Mouse (Mus musculus) liver, postnatal 0 days (tissue): ENCODE data around the gene Nat8f4. TPM values are rescaled to one million over a fixed set of nuclear protein-coding genes. Genes with fewer than 3 reads are reported as not detected.
"Not testable (repeated sequence)": the region's sequence is repeated elsewhere in the genome, so short reads cannot be mapped to it uniquely, and the experiment has no call there.

Experiments
- ATAC-seq: fragments of 200-750 bp; cut with Nextera tagmentation; 2 replicates; pipeline ENCODE4 v1.8.0; 2017; ENCODE audit warnings: mild to moderate bottlenecking, moderate library complexity
- DNase-seq: peaks from one replicate; pipeline ENCODE4 v3.0.0-alpha.2; 2016
- H3K27ac ChIP-seq: fragments of 300-500 bp; sonication (generic); 2 replicates; pipeline ENCODE4 v1.5.1; 2014; ENCODE audit warnings: antibody characterized with exemption, moderate library complexity, mild to moderate bottlenecking, low read depth
- H3K27me3 ChIP-seq: fragments of 300-500 bp; sonication (generic); 2 replicates; pipeline ENCODE4 v1.6.1; 2014; ENCODE audit warnings: low read length, control low read depth, mixed read lengths; ENCODE audit not compliant: insufficient read depth
- H3K36me3 ChIP-seq: fragments of 300-500 bp; sonication (generic); replicated peaks from 2 replicates; pipeline ENCODE4 v1.6.1; 2014; ENCODE audit warnings: mild to moderate bottlenecking, control low read depth, low read length, moderate library complexity, mixed read lengths; ENCODE audit not compliant: insufficient read depth
- H3K4me1 ChIP-seq: fragments of 300-500 bp; sonication (generic); 2 replicates; pipeline ENCODE4 v1.6.1; 2014; ENCODE audit warnings: antibody characterized with exemption, mild to moderate bottlenecking, control low read depth; ENCODE audit not compliant: insufficient read depth
- H3K4me2 ChIP-seq: fragments of 300-500 bp; sonication (generic); 2 replicates; pipeline ENCODE4 v1.6.1; 2014; ENCODE audit warnings: low read depth, mild to moderate bottlenecking, low read length, moderate library complexity, mixed read lengths
- H3K4me3 ChIP-seq: fragments of 300-500 bp; sonication (generic); 2 replicates; pipeline ENCODE4 v1.5.1; 2014; ENCODE audit warnings: low read depth, low read length
- H3K9ac ChIP-seq: fragments of 300-500 bp; sonication (generic); replicated peaks from 2 replicates; pipeline ENCODE4 v1.6.1; 2014; ENCODE audit warnings: mild to moderate bottlenecking, moderate library complexity
- H3K9me3 ChIP-seq: fragments of 300-500 bp; sonication (generic); 2 replicates; pipeline ENCODE4 v1.6.1; 2016; ENCODE audit warnings: mild to moderate bottlenecking, control low read depth, low read length, mixed read lengths
- CTCF ChIP-seq: sonication (generic); IDR thresholded peaks from 2 replicates; pipeline ENCODE4 v1.5.1; 2016; ENCODE audit warnings: antibody characterized with exemption, low read depth
- EP300 ChIP-seq: IDR thresholded peaks from 2 replicates; pipeline ENCODE4 v1.6.1; 2016; ENCODE audit warnings: antibody characterized with exemption, low read depth, mild to moderate bottlenecking
- WGBS: fragments of 180-500 bp; shearing (Covaris S2); extraction: QIAGEN DNeasy Blood & Tissue Kit; methylation state at CpG from one replicate; pipeline ENCODE4 v1.1.7; 2014; ENCODE audit not compliant: insufficient replicate concordance; 5-methylcytosine and 5-hydroxymethylcytosine counted together
- polyA plus RNA-seq: library from polyadenylated mRNA; unstranded; fragments of >200 nt; fragmentation: Nextera tagmentation; extraction: Ambion mirVana; gene quantifications from 2 replicates; pipeline ENCODE4 v1.2.1, GENCODE M21; 2015

Nat8f4 gene
- polyA plus RNA-seq, 1 experiment from 2014 or later: 2.5 TPM

DNA sequence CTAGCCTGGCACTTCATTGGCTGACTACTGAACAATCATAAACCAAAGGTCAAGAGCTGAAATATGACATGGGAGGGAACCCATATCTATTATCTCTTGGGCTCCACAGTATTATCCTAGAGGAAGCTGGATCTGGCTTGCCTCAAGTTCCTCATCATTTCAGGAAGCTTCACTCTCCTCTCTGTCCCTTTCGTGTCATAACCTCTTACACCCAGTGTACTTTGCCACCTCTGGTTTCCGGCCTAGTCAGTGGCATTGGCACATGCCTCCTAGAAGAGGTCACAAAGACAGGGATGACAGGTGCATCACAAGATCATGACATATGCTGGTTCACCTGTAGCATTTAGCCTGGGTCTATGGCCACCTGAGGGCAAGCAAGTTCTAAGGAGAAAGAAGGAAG lies 2.4 kb downstream of the Nat8f4 start:
- no peaks in the 10 kb centered on the region for H3K9me3 ChIP-seq
- no peaks in the 10 kb centered on the region for H3K36me3 ChIP-seq
- TF ChIP-seq EP300: no peak
- no peak for TF ChIP-seq CTCF
- no peak overlapping the region for H3K9ac ChIP-seq
- H3K27ac ChIP-seq: no peak overlapping the region
- ATAC-seq (no peak), DNase-seq (peak; percentile 6)
- 73% methylated on average over 2 of the region's 2 CpGs for WGBS
- no peak overlapping the region for H3K4me3 ChIP-seq
- H3K27me3 ChIP-seq: no peaks in the 10 kb centered on the region
- H3K4me2 ChIP-seq: no peak overlapping the region
- H3K4me1 ChIP-seq: peaks cover 11% of the 10 kb centered on the region

DNA sequence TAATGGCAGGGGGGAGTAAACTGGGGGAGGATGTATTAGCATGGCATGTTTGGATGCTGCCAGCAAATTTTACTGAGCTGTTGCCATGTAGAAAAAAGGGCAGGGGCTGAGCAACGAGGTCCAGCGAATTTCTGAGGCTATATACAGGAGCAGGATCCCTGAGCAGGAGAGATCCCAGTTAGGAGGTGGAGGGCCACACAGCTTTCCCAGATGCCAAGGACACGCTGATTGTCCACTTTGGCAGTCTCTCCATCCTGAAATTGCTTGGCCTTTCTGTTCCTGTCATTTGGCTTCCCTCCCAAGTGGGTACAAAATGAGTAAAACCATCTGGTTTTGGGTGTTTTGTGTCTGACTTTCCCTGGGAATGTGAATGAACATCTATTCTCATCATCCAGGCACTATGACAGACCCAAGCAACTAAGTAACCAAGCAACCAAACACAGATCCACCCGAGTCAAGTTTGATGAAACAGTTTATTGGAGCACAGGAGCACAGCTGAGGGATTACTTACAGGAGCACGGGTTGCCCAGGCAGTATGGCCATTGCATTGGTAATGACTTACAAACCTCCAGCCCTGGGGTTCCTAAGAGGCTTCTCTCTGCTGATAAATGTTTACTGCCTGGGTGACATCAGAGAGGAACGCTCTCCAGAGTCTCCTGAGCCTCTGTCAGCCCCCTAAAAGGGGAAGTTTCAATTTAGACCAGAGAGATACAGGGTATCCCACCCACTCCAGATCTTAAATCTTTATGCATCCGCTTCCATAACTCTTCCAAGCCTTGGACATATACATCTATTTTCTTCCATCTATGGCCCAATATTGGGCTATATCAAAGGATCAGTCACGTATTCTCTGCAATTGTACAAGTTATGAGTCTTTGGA lies 5.8 kb downstream of the Nat8f4 start:
- H3K4me1 ChIP-seq, H3K4me2 ChIP-seq, H3K36me3 ChIP-seq, ATAC-seq, H3K27ac ChIP-seq, H3K4me3 ChIP-seq, H3K9ac ChIP-seq, H3K9me3 ChIP-seq, H3K27me3 ChIP-seq: not testable (repeated sequence)
- peak; percentile 4 for DNase-seq
- 64% methylated on average over 7 of the region's 8 CpGs for WGBS

DNA sequence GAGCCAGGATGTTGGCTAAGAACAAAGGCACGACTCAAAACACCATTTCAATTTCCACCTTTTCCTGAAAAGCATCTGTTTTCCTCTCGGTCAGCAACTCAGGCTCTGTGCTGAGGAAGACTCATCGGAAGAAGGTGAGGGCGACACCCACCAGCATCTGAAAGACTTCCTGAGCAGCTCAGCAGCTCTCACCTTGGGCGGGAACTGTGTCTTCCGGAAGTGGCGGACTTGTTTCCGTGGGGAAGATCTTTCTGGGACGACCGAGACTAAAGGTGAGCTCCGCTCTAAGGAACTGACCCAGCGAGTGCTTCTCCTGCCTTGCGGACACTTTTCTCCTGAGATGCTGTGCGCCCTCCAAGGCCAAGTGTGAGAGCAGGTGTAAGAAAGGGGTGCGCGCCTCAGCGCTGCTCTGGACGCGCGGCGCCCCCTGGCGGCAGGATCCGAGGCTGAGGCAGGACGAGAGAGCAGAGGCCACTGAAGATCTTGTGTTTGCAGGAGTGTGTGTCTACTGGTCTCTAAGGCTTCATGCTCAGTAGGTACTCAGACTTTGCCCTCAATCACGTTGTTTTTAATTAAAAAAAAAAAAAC lies 9.5 kb downstream of the Nat8f4 start:
- H3K27me3 ChIP-seq, H3K4me2 ChIP-seq, H3K4me3 ChIP-seq, H3K4me1 ChIP-seq, H3K9me3 ChIP-seq, H3K27ac ChIP-seq, H3K9ac ChIP-seq, H3K36me3 ChIP-seq: not testable (repeated sequence)
- DNase-seq: peak; percentile 23
- 0 out of 2 replicates have a peak, but pooled peaks have one; percentile 25 for ATAC-seq
- 75% methylated on average over 25 of the region's 25 CpGs for WGBS
- peak; percentile 73 for TF ChIP-seq CTCF

DNA sequence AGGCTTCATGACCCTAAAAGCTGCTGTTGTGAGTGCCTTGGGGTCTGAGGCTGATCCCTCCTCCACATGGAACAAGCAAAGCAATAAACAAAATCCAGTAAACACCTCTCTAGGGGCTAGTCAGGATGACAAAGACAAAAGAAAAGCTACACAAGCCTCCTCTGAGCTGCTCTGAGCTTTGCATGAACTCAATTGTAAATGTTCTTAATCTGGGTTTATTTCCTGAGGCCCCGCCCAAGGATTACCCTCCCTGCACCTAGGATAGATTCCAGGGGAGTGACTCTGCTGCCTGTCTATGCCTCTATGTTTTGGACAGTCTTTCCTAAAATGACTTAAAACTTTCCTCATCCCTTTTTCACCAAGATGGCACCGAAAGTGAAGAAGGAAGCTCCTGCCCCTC lies 15.7 kb downstream of the Nat8f4 start:
- ATAC-seq (no peak), DNase-seq (no peak)
- H3K4me1 ChIP-seq: no peaks in the 10 kb centered on the region
- no peak overlapping the region for H3K4me3 ChIP-seq
- no peaks in the 10 kb centered on the region for H3K36me3 ChIP-seq
- no peak overlapping the region for H3K9ac ChIP-seq
- no peak for TF ChIP-seq EP300
- TF ChIP-seq CTCF: no peak
- 0 out of 2 replicates have a peak, but pooled peaks cover 4% of the 10 kb centered on the region for H3K9me3 ChIP-seq
- H3K4me2 ChIP-seq: no peak overlapping the region
- H3K27me3 ChIP-seq: no peaks in the 10 kb centered on the region
- no peak overlapping the region for H3K27ac ChIP-seq
- 84% methylated on average over 2 of the region's 2 CpGs for WGBS

DNA sequence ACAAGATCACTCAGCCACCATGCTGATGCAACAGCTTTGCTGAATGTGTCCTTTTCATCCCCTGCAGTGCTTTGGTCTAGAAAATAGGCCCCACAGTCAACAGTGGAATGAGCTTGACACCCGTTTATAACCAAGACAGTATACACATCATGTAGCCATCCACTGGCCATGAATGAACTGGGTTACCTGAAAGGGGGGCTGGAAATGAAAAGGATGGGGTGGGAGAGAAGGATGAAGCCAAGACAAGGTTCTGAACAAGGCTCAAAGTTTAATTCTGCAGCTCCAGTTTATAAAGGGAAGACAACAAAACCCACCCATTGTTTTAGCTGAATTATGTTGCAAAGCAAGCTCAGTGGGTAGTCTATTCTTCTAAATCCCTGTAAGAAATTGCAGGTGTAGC lies 20.4 kb downstream of the Nat8f4 start:
- TF ChIP-seq CTCF: no peak
- TF ChIP-seq EP300: no peak
- H3K4me3 ChIP-seq: no peak overlapping the region
- H3K4me2 ChIP-seq: no peak overlapping the region
- WGBS: 56% methylated on average over 1 of the region's 1 CpGs
- no peaks in the 10 kb centered on the region for H3K27me3 ChIP-seq
- H3K36me3 ChIP-seq: no peaks in the 10 kb centered on the region
- ATAC-seq (no peak), DNase-seq (no peak)
- H3K4me1 ChIP-seq: no peaks in the 10 kb centered on the region
- H3K27ac ChIP-seq: no peak overlapping the region
- peaks cover 3% of the 10 kb centered on the region; the same call in 1 of the 2 replicates for H3K9me3 ChIP-seq
- H3K9ac ChIP-seq: no peak overlapping the region

DNA sequence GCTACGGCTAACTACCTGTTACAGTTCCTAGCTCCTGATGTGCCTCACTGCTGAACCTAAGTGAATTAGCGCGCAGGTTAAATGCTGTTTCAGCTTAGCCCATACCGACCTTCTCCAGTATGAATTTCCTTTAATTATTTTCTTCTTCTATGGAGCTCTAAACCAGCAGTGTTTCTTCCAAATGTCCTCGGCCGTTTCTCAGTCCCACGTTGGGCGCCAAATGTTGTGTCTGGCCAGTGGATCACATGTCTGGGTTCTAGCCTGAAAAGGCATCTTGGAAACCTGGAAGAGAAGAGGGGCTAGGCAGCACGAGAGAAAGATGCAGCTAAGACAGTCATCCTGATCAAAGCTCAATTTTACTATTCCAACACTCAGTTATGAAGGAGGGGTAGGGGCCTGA lies 21.4 kb downstream of the Nat8f4 start:
- not testable (repeated sequence) for H3K27ac ChIP-seq, H3K9me3 ChIP-seq, H3K4me3 ChIP-seq, H3K9ac ChIP-seq, H3K36me3 ChIP-seq, H3K27me3 ChIP-seq, DNase-seq, ATAC-seq, H3K4me2 ChIP-seq, H3K4me1 ChIP-seq
- 85% methylated on average over 9 of the region's 9 CpGs for WGBS

DNA sequence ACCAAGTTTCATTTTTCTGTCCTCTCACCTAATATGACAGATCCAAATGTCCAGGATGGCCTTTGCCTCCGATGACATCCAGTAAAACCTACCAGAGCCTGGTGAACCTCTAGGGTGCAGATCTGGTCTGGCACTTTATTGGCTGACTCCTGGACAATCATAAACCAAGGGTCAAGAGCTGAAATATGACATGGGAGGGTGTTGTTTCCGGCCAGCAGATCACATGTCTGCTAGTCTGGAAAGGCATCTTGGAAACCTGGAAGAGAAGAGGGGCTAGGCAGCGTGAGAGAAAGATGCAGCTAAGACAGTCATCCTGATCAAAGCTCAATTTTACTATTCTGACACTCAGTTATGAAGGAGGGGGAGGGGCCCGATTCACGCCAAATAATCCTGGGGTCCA lies 35.7 kb downstream of the Nat8f4 start, which contains the start of gene Nat8f2:
TSS of gene Nat8f2 (minus strand) at position 153 of the 400 bp plus-strand sequence.
- not testable (repeated sequence) for H3K4me1 ChIP-seq, H3K27ac ChIP-seq, H3K27me3 ChIP-seq, H3K4me2 ChIP-seq, H3K9me3 ChIP-seq, DNase-seq, H3K36me3 ChIP-seq, H3K9ac ChIP-seq, H3K4me3 ChIP-seq
- 60% methylated on average over 5 of the region's 5 CpGs for WGBS
- ATAC-seq: 0 out of 2 replicates have a peak, but pooled peaks have one; percentile 44
